Mouse (Mus musculus) thymus, adult 2 months (tissue): ENCODE data around the gene Gm20388.

Experiments used
- CTCF ChIP-seq: fragments of 200-500 bp; IDR thresholded peaks from 2 replicates; pipeline ENCODE4 v1.5.1; 2012; ENCODE audit warnings: mild to moderate bottlenecking, control low read depth, low read length, moderate library complexity, borderline replicate concordance; ENCODE audit not compliant: control insufficient read depth, poor library complexity, insufficient read depth; ENCODE audit errors: extremely low read depth
- POLR2A ChIP-seq: fragments of 200-500 bp; IDR thresholded peaks from 2 replicates; pipeline ENCODE4 v1.6.1; 2012; ENCODE audit warnings: mild to moderate bottlenecking, low read length, control low read depth, moderate library complexity; ENCODE audit not compliant: control insufficient read depth, poor library complexity, insufficient read depth; ENCODE audit errors: extremely low read depth

GRCm38 (mm10) chr8:121563701-121564100, 1653.1 kb downstream of the Gm20388 start:
- TF ChIP-seq CTCF (no peak), POLR2A (no peak)
